Mouse (Mus musculus): ENCODE results near the gene Dgat2.

- no peak for TF ChIP-seq CTCF (IDR thresholded peaks at IDR 0.05; ENCODE audit: insufficient read depth, low read length)
- TF ChIP-seq POLR2A (IDR thresholded peaks at IDR 0.05; ENCODE audit: borderline replicate concordance, extremely low read depth, low read depth, low read length) = no peak
Measured at GRCm38 (mm10) chr7:99154648-99155151, 27.8 kb downstream of the Dgat2 start.

Data from lung, adult 2 months (tissue).